Mouse (Mus musculus) MEL (cell line): ENCODE data around the gene Dyrk3.

Experiments used
- BHLHE40 ChIP-seq: IDR thresholded peaks from 2 replicates; pipeline ENCODE4 v1.6.1; 2012; ENCODE audit warnings: low read depth, mild to moderate bottlenecking, inconsistent platforms, low read length, improper control_type of control experiment, borderline replicate concordance
- CHD1 ChIP-seq: IDR thresholded peaks from 2 replicates; pipeline ENCODE4 v1.6.1; 2012; ENCODE audit warnings: low read depth, mild to moderate bottlenecking, inconsistent platforms, low read length, improper control_type of control experiment
- CTCF ChIP-seq, 3 experiments: IDR thresholded peaks in 2 of 3; conservative IDR thresholded peaks in 1 of 3; 2 replicates each; pipeline ENCODE4 v1.5.1; 2011 to 2012; ENCODE audit warnings: low read length in 3 of 3, low read depth in 2 of 3, mild to moderate bottlenecking in 2 of 3, improper control_type of control experiment in 1 of 3, inconsistent platforms in 1 of 3, mixed read lengths in 1 of 3, moderate library complexity in 1 of 3; ENCODE audit not compliant: control insufficient read depth in 1 of 3, insufficient read depth in 1 of 3, poor library complexity in 1 of 3, severe bottlenecking in 1 of 3
- EP300 ChIP-seq, 2 experiments: IDR thresholded peaks; 2 replicates each; pipeline ENCODE4 v1.6.1; 2011; ENCODE audit warnings: improper control_type of control experiment in 2 of 2, low read length in 2 of 2, low read depth in 1 of 2, mild to moderate bottlenecking in 1 of 2
- MAX ChIP-seq: IDR thresholded peaks from 2 replicates; pipeline ENCODE4 v1.6.1; 2011; ENCODE audit warnings: low read length, improper control_type of control experiment
- POLR2A ChIP-seq, 2 experiments: IDR thresholded peaks; 2 replicates each; pipeline ENCODE4 v1.6.1; 2011 to 2012; ENCODE audit warnings: low read length in 2 of 2, mild to moderate bottlenecking in 2 of 2, control low read depth in 1 of 2, improper control_type of control experiment in 1 of 2, low read depth in 1 of 2, moderate library complexity in 1 of 2; ENCODE audit not compliant: control insufficient read depth in 1 of 2, insufficient read depth in 1 of 2, poor library complexity in 1 of 2
- POLR2AphosphoS2 ChIP-seq: IDR thresholded peaks from 2 replicates; pipeline ENCODE4 v1.6.1; 2011; ENCODE audit warnings: low read length, improper control_type of control experiment
- RAD21 ChIP-seq: IDR thresholded peaks from 2 replicates; pipeline ENCODE4 v1.6.1; 2011; ENCODE audit warnings: mild to moderate bottlenecking, low read depth, low read length, improper control_type of control experiment
- SIN3A ChIP-seq: IDR thresholded peaks from 2 replicates; pipeline ENCODE4 v1.6.1; 2012; ENCODE audit warnings: low read length, improper control_type of control experiment, inconsistent platforms
- SMC3 ChIP-seq: IDR thresholded peaks from 2 replicates; pipeline ENCODE4 v1.6.1; 2011; ENCODE audit warnings: low read depth, low read length, improper control_type of control experiment
- TCF12 ChIP-seq: IDR thresholded peaks from 2 replicates; pipeline ENCODE4 v1.6.1; 2014; ENCODE audit warnings: low read depth, mild to moderate bottlenecking, inconsistent platforms, low read length, improper control_type of control experiment, moderate library complexity
- ZC3H11A ChIP-seq: IDR thresholded peaks from 2 replicates; pipeline ENCODE4 v1.6.1; 2012; ENCODE audit warnings: low read depth, mild to moderate bottlenecking, inconsistent platforms, low read length, improper control_type of control experiment
- ZNF384 ChIP-seq: IDR thresholded peaks from 2 replicates; pipeline ENCODE4 v1.6.1; 2012; ENCODE audit warnings: low read depth, mild to moderate bottlenecking, inconsistent platforms, low read length, improper control_type of control experiment

GRCm38 (mm10) chr1:131115932-131116331 is 22.2 kb downstream of the Dyrk3 start:
- TF ChIP-seq POLR2A (IDR thresholded peaks at IDR 0.05; ENCODE audit: control insufficient read depth in 1 of 2, insufficient read depth in 1 of 2, low read depth in 1 of 2, low read length in 2 of 2, poor library complexity in 1 of 2) = no peak
- peak; percentile 84 to 87 (median 87) for TF ChIP-seq CTCF (IDR thresholded peaks at IDR 0.05 in 2 of 3, conservative IDR thresholded peaks at IDR 0.05 in 1 of 3; ENCODE audit: control insufficient read depth in 1 of 3, insufficient read depth in 1 of 3, low read depth in 2 of 3, low read length in 3 of 3, poor library complexity in 1 of 3, severe bottlenecking in 1 of 3)
- no peak for TF ChIP-seq BHLHE40
- TF ChIP-seq ZNF384 = no peak
- TF ChIP-seq ZC3H11A = peak; percentile 97
- no peak for TF ChIP-seq POLR2AphosphoS2
- no peak for TF ChIP-seq SIN3A
- peak; percentile 85 for TF ChIP-seq RAD21
- TF ChIP-seq SMC3 = peak; percentile 96
- TF ChIP-seq CHD1 = no peak
- no peak for TF ChIP-seq EP300 (IDR thresholded peaks at IDR 0.05; ENCODE audit: low read depth in 1 of 2, low read length in 2 of 2)
- TF ChIP-seq TCF12 = no peak
- TF ChIP-seq MAX = no peak
